Mouse (Mus musculus): Measurements from ENCODE around the gene Atp5f1. TPM values are rescaled to one million over a fixed set of nuclear protein-coding genes. Genes with fewer than 3 reads are reported as not detected.
A peak's percentile ranks its signal among the peaks of the same experiment; 100 is the strongest.
"Not testable (repeated sequence)": the region's sequence is repeated elsewhere in the genome, so short reads cannot be mapped to it uniquely, and the experiment has no call there.

Atp5f1 gene
- total RNA-seq (2021): 100 to 1,000 TPM; 591 to 642 TPM
- long read RNA-seq, experiment 1, partial matches to known transcripts: 811 of 838 reads
- long read RNA-seq, experiment 1, other reads (novel, unspliced or antisense): 27 of 838 reads
- long read RNA-seq, experiment 2, partial matches to known transcripts: 577 of 595 reads
- long read RNA-seq, experiment 2, other reads (novel, unspliced or antisense): 18 of 595 reads

- DNase-seq (ENCODE audit: low spot score): no peak
These were observed at the start of gene Atp5f1 for GRCm38 (mm10) chr3:105959999-105960398. Atp5f1 (minus strand) TSS chr3:105960099.

GRCm38 (mm10) chr3:106003360-106003759 is 43.5 kb upstream of the Atp5f1 start:
- not testable (repeated sequence) for DNase-seq (ENCODE audit: low spot score)

- peak; percentile 3 for DNase-seq (ENCODE audit: low spot score)
These were observed 41.8 kb upstream of the Atp5f1 start for GRCm38 (mm10) chr3:106001416-106002370.

GRCm38 (mm10) chr3:106000707-106001375 is 40.9 kb upstream of the Atp5f1 start:
- no peak for DNase-seq (ENCODE audit: low spot score)

- DNase-seq (ENCODE audit: low spot score): no peak
These were observed 34.8 kb upstream of the Atp5f1 start for GRCm38 (mm10) chr3:105994730-105995129.

- DNase-seq (ENCODE audit: low spot score): peak; percentile 42
These were observed 31.9 kb upstream of the Atp5f1 start for GRCm38 (mm10) chr3:105991653-105992283.

GRCm38 (mm10) chr3:105989611-105990010 is 29.7 kb upstream of the Atp5f1 start:
- not testable (repeated sequence) for DNase-seq (ENCODE audit: low spot score)

- no peak for DNase-seq (ENCODE audit: low spot score)
These were observed 14.3 kb upstream of the Atp5f1 start for GRCm38 (mm10) chr3:105974174-105974573.

- DNase-seq (ENCODE audit: low spot score): no peak
These were observed 13.5 kb upstream of the Atp5f1 start, which contains the start of gene Ovgp1 for GRCm38 (mm10) chr3:105973411-105973810. Ovgp1 (plus strand) TSS chr3:105973711.

- no peak for DNase-seq (ENCODE audit: low spot score)
These were observed 12.0 kb upstream of the Atp5f1 start for GRCm38 (mm10) chr3:105971831-105972446.

- DNase-seq (ENCODE audit: low spot score): no peak
These were observed 801 bp upstream of the Atp5f1 start for GRCm38 (mm10) chr3:105960700-105961099.

- no peak for DNase-seq (ENCODE audit: low spot score)
These were observed 314 bp downstream of the Atp5f1 start for GRCm38 (mm10) chr3:105959585-105959984.

GRCm38 (mm10) chr3:105958974-105959580 is 822 bp downstream of the Atp5f1 start, which contains the start of gene Wdr77:
Wdr77 (plus strand) TSS chr3:105959369.
- peak; percentile 97 for DNase-seq (ENCODE audit: low spot score)

GRCm38 (mm10) chr3:105958204-105958603 is 1.7 kb downstream of the Atp5f1 start:
- DNase-seq (ENCODE audit: low spot score): no peak

GRCm38 (mm10) chr3:105957235-105957634 is 2.7 kb downstream of the Atp5f1 start:
- DNase-seq (ENCODE audit: low spot score): no peak

- no peak for DNase-seq (ENCODE audit: low spot score)
These were observed 8.6 kb downstream of the Atp5f1 start for GRCm38 (mm10) chr3:105951348-105951747.

- DNase-seq (ENCODE audit: low spot score): no peak
These were observed 23.8 kb downstream of the Atp5f1 start for GRCm38 (mm10) chr3:105936111-105936510.

GRCm38 (mm10) chr3:105935033-105935432 is 24.9 kb downstream of the Atp5f1 start:
- peak; percentile 43 for DNase-seq (ENCODE audit: low spot score)

- DNase-seq (ENCODE audit: low spot score): no peak
These were observed 26.0 kb downstream of the Atp5f1 start for GRCm38 (mm10) chr3:105933926-105934325.

Data from gastrocnemius, adult 18-20 months (tissue).